Mouse (Mus musculus) cerebellum, adult 2 months (tissue): ENCODE measurements around the gene Lexm. TPM values are rescaled to one million over a fixed set of nuclear protein-coding genes. Genes with fewer than 3 reads are reported as not detected.

Source experiments
- DNase-seq, 2 experiments: peaks; one replicate each; pipeline ENCODE4 v3.0.0; 2021
- H3K27ac ChIP-seq: fragments of 200-500 bp; 2 replicates; pipeline ENCODE4 v1.5.1; 2012; ENCODE audit warnings: low read length, control low read depth, inconsistent platforms; ENCODE audit not compliant: insufficient read depth
- H3K27me3 ChIP-seq: fragments of 200-500 bp; 2 replicates; pipeline ENCODE4 v1.6.1; 2012; ENCODE audit warnings: inconsistent platforms, mild to moderate bottlenecking, low read length, moderate library complexity; ENCODE audit not compliant: control insufficient read depth, insufficient read depth
- H3K4me1 ChIP-seq: fragments of 200-500 bp; 2 replicates; pipeline ENCODE4 v1.6.1; 2011; ENCODE audit warnings: low read length; ENCODE audit not compliant: control insufficient read depth, insufficient read depth
- H3K4me3 ChIP-seq: fragments of 200-500 bp; replicated peaks from 2 replicates; pipeline ENCODE3; 2011; ENCODE audit warnings: mild to moderate bottlenecking, low read depth, low read length, control low read depth; ENCODE audit not compliant: insufficient read depth
- CTCF ChIP-seq: fragments of 200-500 bp; IDR thresholded peaks from 2 replicates; pipeline ENCODE4 v1.5.1; 2011; ENCODE audit warnings: low read depth, mild to moderate bottlenecking, control low read depth, low read length, moderate library complexity, borderline replicate concordance; ENCODE audit not compliant: insufficient read depth
- POLR2A ChIP-seq: fragments of 200-500 bp; IDR thresholded peaks from 2 replicates; pipeline ENCODE4 v1.6.1; 2011; ENCODE audit warnings: low read length, control low read depth, borderline replicate concordance; ENCODE audit not compliant: insufficient read depth
- WGBS: fragments of 180-500 bp; shearing (Covaris S2); methylation state at CpG from one replicate; pipeline ENCODE4 v1.1.7; 2018; 5-methylcytosine and 5-hydroxymethylcytosine counted together
- polyA plus RNA-seq: library from polyadenylated mRNA; depleted of rRNA; stranded (reverse); fragments of >200 nt; gene quantifications from 2 replicates; pipeline ENCODE4 v1.2.3, GENCODE M21; 2012

Gene Lexm
- polyA plus RNA-seq, 1 experiment: 0.15 TPM

- TF ChIP-seq CTCF: no peak
- no peak for TF ChIP-seq POLR2A
- WGBS: 59% methylated on average over 2 of the region's 3 CpGs
- H3K27ac ChIP-seq: no peak overlapping the region
- H3K4me1 ChIP-seq: peaks cover 6% of the 10 kb centered on the region
- H3K27me3 ChIP-seq: no peaks in the 10 kb centered on the region
- no peak for DNase-seq
- no peak overlapping the region for H3K4me3 ChIP-seq
These were observed 15.3 kb upstream of the Lexm start for GRCm38 (mm10) chr4:106632313-106632712.

- peak; percentile 77 to 85 for DNase-seq
- H3K27me3 ChIP-seq: no peaks in the 10 kb centered on the region
- peak overlapping the region; percentile 26 for H3K27ac ChIP-seq
- peak overlapping the region; percentile 17 for H3K4me3 ChIP-seq
- 5% methylated on average over 14 of the region's 14 CpGs for WGBS
- TF ChIP-seq POLR2A (no peak), CTCF (peak; percentile 60; the same call in 1 of the 2 replicates)
- peaks cover 6% of the 10 kb centered on the region for H3K4me1 ChIP-seq
These were observed 13.5 kb upstream of the Lexm start for GRCm38 (mm10) chr4:106630333-106631220.

GRCm38 (mm10) chr4:106629374-106629773 lies 12.3 kb upstream of the Lexm start:
- Histone ChIP-seq H3K4me3 (no peak overlapping the region), H3K27me3 (no peaks in the 10 kb centered on the region), H3K27ac (no peak overlapping the region), H3K4me1 (peaks cover 6% of the 10 kb centered on the region)
- no peak for TF ChIP-seq CTCF
- TF ChIP-seq POLR2A: no peak
- DNase-seq: no peak
- 87% methylated on average over 5 of the region's 5 CpGs for WGBS

- WGBS: 68% methylated on average over 9 of the region's 9 CpGs
- TF ChIP-seq CTCF (no peak), POLR2A (no peak)
- no peak overlapping the region for H3K27ac ChIP-seq
- peaks cover 6% of the 10 kb centered on the region for H3K4me1 ChIP-seq
- no peaks in the 10 kb centered on the region for H3K27me3 ChIP-seq
- no peak for DNase-seq
- no peak overlapping the region for H3K4me3 ChIP-seq
These were observed 11.8 kb upstream of the Lexm start for GRCm38 (mm10) chr4:106628650-106629360.

- DNase-seq: no peak
- H3K27me3 ChIP-seq: no peaks in the 10 kb centered on the region
- H3K27ac ChIP-seq: no peak overlapping the region
- no peak overlapping the region for H3K4me3 ChIP-seq
- TF ChIP-seq POLR2A (no peak), CTCF (no peak)
- 55% methylated on average over 5 of the region's 5 CpGs for WGBS
- peaks cover 6% of the 10 kb centered on the region for H3K4me1 ChIP-seq
These were observed 10.8 kb upstream of the Lexm start for GRCm38 (mm10) chr4:106627809-106628208.

GRCm38 (mm10) chr4:106624271-106624670 lies 7.2 kb upstream of the Lexm start:
- TF ChIP-seq POLR2A (no peak), CTCF (no peak)
- 97% methylated on average over 10 of the region's 10 CpGs for WGBS
- no peak for DNase-seq
- Histone ChIP-seq H3K4me1 (0 out of 2 replicates have a peak, but pooled peaks cover 7% of the 10 kb centered on the region), H3K27ac (no peak overlapping the region), H3K4me3 (no peak overlapping the region), H3K27me3 (no peaks in the 10 kb centered on the region; the same call in 1 of the 2 replicates)

- 0 out of 2 replicates have a peak, but pooled peaks cover 7% of the 10 kb centered on the region for H3K4me1 ChIP-seq
- no peak for TF ChIP-seq POLR2A
- no peak for TF ChIP-seq CTCF
- WGBS: 10% methylated on average over 28 of the region's 28 CpGs
- DNase-seq: no peak
- H3K27me3 ChIP-seq: no peaks in the 10 kb centered on the region; the same call in 1 of the 2 replicates
- H3K27ac ChIP-seq: no peak overlapping the region
- no peak overlapping the region for H3K4me3 ChIP-seq
These were observed 5.7 kb upstream of the Lexm start for GRCm38 (mm10) chr4:106622712-106623111.
